Mouse (Mus musculus): ENCODE measurements around the gene Slc16a8. TPM values are rescaled to one million over a fixed set of nuclear protein-coding genes. Genes with fewer than 3 reads are reported as not detected.

Gene Slc16a8
- total RNA-seq (2023), result not detected

DNA sequence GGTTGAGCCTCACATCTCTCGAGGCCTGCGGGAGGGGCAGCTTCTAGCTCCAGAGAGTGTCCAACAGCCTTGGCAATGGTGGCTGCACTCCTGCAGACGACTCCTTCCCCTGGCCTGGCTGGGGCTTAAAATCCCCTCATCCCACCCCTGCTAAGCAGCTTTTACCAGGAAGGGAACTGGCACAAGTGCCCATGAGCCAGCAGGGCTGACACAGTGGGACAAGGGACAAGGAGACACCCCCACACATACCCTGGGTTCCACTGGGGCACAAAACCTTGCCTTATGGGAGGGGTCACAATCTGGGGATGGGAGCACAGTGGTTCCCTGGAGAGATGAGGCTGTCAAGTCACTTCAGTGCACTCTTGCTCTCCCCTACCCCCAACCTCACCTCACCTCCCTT lies at the start of gene Slc16a8:
Slc16a8 (minus strand) TSS at position 101 of the 400 bp plus-strand sequence.

DNA sequence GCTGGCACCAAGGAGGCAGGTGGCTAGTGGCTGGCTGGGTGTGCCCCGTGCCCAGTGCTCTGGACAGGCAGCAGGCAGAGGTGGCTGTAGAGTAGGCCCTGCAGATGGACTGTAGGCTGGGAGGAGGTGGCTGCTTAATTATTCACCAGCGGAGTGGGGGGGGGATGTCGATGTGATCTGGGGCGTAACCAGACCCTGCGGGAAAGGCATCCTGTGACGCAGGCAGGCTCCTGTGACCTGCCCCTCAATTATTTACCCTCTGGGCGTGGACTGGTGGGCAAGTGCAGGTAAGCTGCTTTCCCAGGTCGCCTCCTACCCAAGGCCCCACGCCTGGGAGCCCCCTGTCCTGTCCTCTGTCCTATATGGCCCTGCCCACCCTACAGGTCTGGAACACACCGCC lies 30.8 kb upstream of the Slc16a8 start, which contains the start of gene Baiap2l2:
Baiap2l2 (minus strand) TSS at position 139 of the 400 bp plus-strand sequence.

DNA sequence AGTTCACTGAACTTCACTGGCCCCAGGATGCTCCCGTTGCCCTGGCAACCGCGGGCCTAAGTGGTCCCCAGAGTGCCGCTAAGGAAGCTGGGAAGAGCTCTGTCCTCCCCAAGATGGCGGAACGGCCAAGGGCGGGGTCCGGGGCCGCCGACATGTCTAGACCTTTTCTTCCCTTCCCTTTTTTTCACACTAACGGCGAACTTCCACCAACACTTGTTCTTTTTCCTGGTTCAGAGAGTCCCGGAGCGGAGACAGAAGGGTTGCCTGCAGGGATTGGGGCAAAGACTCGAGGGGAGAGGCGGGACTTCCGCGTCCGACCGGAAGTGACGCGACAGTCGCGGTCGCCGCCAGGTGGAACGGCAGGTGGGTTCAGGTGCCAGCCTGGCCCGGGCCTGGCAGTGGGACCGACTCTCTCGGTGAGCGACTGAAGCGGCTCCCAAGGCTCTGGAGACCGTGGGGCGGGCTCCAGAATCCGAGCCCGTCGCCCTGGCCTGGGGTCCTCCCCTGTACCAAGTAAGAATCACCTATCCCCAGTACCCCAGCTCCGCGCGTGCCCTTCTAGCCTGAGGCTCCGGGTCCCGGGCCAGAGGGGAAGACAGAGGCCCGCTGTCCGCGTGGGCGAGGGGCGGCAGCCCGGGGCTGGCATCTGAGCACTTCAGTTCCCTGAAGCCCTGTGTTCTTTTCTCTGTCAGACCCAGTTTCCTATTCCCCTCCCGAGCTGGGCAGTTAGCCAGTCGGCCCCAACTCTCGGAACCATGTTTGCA lies 25.3 kb downstream of the Slc16a8 start, which contains the start of the genes Pick1 and Gm49486:
Pick1 (plus strand) TSS at position 116 of the 764 bp plus-strand sequence.
Gm49486 (plus strand) TSS at position 334 of the 764 bp plus-strand sequence.

Other genes starting within 250 kb of the Slc16a8 start
- 5.8 TPM for gene H1f0, start 226.3 kb downstream of the Slc16a8 start, total RNA-seq (2023)
- not detected for gene Galr3, start 212.9 kb downstream of the Slc16a8 start, total RNA-seq (2023)
- 27.3 TPM for gene Ankrd54, start 191.9 kb downstream of the Slc16a8 start, total RNA-seq (2023)
- gene Eif3l, start 179.6 kb downstream of the Slc16a8 start, total RNA-seq (2023), result 118 TPM
- gene Micall1, start 145.9 kb downstream of the Slc16a8 start, total RNA-seq (2023), result 65.1 TPM
- gene Polr2f, start 113.8 kb downstream of the Slc16a8 start, total RNA-seq (2023), result 44.4 TPM
- gene 1700088E04Rik, start 113.5 kb downstream of the Slc16a8 start, total RNA-seq (2023), result not detected
- gene Sox10, start 89.5 kb downstream of the Slc16a8 start, total RNA-seq (2023), result not detected
- gene Pick1, start 25.6 kb downstream of the Slc16a8 start, total RNA-seq (2023), result 24.8 TPM
- 0.92 TPM for gene Gm49486, start 25.4 kb downstream of the Slc16a8 start, total RNA-seq (2023)
- 0.65 TPM for gene Baiap2l2, start 30.8 kb upstream of the Slc16a8 start, total RNA-seq (2023)
- 11.3 TPM for gene Pla2g6, start 73.6 kb upstream of the Slc16a8 start, total RNA-seq (2023)
- 211 TPM for gene Maff, start 91.9 kb upstream of the Slc16a8 start, total RNA-seq (2023)
- 41.9 TPM for gene Tmem184b, start 148.8 kb upstream of the Slc16a8 start, total RNA-seq (2023)
- gene Csnk1e, start 200.8 kb upstream of the Slc16a8 start, total RNA-seq (2023), result 73.7 TPM

Data from CD4-positive naive resting alpha-beta T cell, adult 57 days (primary cell).